Mouse (Mus musculus) layer of hippocampus, postnatal 36 days (tissue): Measurements from ENCODE around the gene Csdc2. TPM values are rescaled to one million over a fixed set of nuclear protein-coding genes. Genes with fewer than 3 reads are reported as not detected.

Source experiments
- DNase-seq, 2 experiments: peaks; one replicate each; pipeline ENCODE4 v3.0.0; 2022
- total RNA-seq, 2 experiments: library from RNA; stranded (reverse); gene quantifications; 2 replicates each; pipeline ENCODE4 v1.2.3; 2021

Gene Csdc2
- total RNA-seq, 2 experiments from 2014 or later, result 74.5 to 77.1 TPM

DNA sequence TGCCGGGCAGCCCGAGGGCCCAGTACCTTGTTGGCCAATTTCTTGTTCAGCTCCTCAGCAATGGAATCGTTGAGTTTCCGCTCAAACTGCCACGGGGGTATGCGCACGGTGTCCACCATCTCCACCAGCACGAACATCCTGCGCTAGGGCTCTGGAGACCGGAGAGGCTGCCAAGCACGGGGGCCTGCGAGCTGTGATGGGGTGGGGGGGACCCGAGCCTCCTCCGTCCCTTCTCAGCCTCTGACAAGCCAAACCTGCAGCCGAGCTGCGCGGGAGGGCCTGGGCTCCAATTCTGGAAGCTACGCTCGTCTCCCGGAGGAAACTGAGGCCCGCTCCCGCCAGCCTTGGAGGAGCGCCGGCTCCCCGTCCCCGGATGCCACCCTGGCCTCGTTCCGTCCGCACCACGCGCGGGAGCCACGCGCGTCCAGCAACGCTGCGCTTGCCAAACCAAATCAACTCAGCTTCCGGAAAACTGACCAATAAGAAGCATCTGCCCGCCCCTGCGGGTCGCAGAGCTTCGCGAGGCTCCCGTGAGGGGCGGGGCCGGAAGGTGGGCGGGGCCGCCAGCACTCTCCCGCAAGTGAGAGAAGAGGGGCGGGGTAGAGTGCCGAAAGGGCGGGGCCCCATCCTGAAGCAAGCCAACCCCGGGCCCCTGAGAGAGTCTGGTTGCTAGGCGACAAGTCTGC, 10.7 kb upstream of the Csdc2 start, which contains the start of gene Polr3h:
Gene Polr3h (minus strand): TSS at position 481 of the 686 bp plus-strand sequence.
- peak; percentile 92 to 93 for DNase-seq

DNA sequence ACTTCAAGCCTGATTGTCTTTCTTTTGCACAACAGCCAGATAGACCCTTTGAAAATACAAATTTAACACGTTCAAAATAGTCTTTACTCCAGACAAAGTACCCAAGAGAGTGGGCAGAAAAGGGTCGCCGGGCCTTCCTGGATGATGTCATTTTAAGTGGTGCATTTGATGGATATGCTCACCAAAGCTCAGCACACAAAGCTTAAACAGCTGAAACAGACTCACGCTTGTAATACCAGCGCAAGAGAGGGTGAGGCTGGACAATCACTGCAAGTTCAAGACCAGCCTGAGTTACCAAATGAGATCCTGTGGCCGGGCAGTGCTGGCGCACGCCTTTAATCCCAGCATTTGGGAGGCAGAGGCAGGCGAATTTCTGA, 10.1 kb upstream of the Csdc2 start:
- no peak for DNase-seq

DNA sequence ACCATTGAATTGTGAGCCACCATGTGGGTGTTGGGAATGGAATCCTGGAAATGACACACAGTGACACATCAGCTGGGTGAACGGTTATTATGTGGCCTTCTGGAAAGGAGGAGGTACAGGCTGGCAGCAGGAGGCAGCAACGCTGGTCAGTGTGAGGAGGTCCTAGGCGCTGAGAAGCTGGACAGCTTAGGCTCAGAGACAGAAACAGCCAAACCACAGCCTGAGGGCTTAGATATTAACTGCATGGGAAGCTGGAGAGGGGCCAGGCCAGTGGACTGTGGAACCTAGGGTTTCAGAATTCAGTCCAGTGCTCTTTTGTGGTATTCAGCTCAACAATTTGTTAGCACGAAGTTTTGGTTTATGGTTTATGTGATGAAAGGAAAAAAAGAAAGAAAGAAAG, 8.8 kb upstream of the Csdc2 start:
- DNase-seq, result no peak

DNA sequence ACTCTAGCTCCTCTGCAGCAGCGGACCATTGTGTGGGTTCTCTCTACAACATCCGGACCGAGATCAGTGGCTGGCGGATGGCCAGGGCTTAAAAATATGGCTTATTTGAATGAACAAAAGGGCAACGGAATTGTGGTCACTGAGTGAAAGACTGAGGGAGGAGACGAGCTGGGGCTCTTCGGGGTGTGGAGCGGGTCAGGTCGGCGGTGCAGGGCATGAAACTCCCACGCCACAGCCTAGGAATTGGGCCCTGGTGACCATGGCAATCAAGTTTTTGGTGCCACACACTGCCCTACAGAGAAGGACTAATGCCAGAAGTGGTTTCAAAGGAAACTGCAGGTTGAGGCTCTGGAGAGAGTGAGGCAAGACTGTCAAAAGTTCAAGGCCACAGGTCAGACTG, 8.3 kb upstream of the Csdc2 start:
- no peak for DNase-seq

DNA sequence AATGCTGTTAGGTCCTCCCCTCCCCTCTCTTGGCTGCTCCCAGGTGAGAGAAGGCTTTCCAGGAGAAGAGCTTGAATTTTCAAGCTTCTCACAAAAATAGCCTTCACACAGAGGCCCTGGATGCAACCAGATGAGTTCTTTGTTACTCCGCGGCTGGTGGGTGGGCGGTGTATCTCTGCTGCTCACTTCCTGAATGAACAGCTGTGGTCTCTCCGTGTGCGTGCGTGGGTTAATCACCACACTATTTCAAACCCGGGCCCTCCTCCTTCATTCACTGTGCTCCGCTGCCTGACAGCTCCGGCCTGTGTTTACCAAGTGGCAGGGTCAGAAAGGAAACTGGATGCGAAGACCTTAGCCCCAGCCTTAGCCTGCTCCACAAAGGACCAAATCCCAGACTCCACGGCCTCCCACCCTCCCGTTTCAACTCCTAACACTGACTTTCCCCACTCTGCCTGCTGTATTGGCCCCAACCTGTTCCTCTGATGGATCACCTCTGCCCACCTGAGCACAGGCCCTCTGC, 3.5 kb upstream of the Csdc2 start:
- DNase-seq, result peak; percentile 57 to 66

DNA sequence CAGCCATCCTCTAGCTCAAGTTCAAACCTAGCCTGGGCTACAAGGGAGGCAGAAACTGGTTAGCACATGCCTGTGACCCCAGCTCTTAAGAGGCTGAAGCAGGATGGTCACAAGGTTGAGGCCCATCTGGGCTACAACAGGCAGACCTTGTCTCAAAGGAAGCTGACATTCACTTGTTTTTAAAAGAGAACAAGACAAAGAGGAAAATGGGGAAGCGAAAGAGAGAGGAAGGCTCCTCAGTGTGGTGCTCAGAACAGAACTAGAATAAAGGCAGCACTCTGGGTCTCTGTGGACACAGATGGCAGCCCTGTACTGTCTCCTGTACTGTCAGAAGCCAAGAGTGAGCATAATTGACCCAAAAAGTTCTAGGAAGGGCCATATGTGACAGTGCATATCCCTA, 2.6 kb upstream of the Csdc2 start:
- no peak for DNase-seq

DNA sequence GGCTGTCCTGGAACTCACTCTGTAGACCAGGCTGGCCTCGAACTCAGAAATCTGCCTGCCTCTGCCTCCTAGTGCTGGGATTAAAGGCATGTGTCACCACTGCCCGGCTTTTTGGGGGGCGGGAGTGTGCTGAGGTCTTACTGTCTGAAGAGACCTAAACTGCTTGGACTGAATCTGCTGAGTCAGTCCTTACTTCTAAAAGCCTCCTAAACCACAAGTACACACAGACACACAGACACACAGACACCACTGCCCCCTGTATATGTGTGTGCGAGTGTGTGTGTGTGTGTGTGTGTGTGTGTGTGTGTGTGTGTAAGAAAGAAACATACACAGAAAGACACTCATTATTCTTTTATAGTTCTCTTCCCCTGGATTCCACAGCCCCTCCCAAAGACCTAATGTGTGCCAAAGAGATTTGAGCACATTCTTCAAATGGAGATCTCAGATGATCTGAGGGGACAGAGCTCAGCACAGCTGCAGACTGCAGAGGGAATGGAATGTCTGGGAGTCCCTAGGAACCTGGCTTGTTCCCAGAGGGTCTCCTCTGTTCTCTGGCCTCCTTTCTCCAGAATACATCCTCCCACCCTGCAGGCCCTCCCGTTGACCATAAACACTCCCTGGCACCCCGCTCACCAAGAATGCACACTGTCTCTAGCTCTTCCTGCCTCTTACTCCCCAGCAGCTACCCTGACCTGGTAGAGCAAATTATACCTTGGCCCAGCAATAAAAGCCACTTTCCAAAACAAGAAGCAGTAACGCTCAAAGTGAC, 506 bp upstream of the Csdc2 start:
- no peak for DNase-seq

DNA sequence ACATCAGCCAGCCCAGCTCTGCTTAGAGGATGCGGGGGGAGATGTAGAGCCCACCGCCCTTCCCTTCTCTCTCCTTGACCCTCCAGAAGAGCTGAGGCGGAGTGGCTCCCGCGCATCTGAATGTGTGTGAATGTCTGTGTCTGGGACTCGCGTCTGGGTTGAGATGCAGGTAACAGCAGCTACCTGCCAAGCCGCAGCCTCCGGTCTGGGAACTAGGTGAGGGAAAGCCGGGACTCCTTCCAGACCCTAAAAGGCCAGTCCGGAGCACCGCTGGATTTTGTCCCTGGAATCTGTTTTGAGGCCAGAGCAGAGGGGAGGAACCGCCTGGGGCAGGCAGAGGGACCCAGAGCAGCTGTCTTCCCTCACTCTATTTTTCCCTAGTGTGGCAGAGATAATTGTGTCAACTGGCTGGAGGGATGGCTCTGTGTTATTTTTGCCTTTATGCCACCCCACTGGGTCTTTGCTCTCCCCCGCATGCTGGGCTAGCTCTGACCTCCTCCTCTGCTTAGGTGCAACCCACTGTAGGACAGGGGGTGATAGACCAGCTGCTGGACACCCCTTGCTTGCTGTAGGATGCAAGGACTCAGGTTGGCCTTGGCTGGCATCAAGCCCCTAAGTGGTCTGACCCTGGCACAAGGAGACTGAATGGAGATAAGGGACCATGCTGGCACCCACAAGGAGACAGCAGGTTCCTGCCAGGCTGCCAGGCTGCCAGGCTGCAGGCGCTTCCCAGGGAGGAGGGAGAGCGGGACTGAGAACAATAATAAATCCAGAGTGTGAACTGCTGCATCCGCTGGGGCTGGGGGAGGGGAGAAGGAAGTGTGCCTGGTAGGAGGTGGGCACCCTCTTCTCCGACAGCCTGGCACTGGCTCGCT, 776 bp downstream of the Csdc2 start:
- peak; percentile 71 to 72 for DNase-seq

DNA sequence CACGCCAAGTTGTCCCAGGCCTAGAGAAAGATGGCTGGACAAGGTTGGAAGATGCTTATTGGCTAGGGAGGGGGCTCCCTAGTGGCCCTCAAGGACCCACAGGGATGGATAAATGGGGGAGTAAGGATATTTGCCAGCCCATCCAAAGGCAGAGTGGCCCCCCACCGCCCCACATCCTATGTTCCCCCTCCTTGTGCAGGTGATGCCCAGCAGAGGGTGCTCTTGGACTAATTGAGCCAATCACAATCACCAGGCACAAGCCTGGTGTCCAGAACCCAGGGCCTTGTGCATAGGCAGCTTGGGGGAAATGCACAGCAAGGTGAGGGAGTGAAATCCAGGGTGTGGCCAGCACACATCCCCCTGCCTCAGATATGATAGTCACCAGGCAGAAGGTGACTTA, 1.7 kb downstream of the Csdc2 start:
- peak in 1 of 2 experiments; percentile 50 for DNase-seq

DNA sequence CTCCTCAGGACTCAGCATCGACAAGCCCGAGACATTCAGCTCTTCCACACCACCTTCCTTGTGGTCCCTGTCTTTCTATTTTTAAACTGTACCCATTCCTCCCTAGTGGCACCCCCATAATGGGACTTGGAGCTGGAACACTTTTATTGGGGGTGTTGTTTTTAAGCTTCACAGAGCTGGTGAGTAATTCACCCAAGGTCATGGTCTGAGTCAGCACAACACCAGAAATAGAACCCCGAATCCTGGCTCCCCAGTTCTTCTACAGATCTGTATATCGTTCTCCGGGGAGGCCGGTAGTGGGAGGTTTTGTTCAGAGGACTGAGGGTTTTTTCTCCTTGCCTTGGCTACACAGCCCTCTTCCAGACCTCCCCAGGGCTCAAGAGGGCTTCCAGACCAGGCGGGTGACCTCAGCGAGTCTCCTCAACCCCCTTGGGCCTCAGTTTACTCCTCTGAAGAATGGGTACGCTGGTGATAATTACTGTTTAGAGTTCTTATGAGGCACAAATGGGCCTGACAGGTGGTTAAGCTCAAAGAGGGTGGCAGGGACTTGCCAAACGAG, 2.7 kb downstream of the Csdc2 start:
- DNase-seq, result no peak

DNA sequence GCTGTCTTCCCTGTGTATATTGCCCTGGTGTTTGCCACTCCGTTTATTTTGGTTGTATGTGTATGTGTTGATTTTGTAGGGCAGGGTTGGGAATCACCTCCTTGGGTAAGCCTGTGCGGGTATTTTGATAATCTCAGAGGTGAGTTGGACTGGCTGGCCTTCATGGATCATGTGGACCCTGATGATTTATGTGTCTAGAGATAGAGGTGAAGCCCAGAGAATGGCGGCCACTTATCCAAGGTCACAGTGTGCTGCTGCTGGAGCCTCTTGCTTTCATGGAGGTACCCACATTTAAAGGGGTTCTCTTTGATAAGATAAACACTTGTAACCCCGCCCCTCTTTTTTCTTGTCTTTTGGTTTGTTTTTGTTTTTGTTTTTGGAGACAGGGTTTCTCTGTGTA, 3.2 kb downstream of the Csdc2 start:
- DNase-seq, result no peak

DNA sequence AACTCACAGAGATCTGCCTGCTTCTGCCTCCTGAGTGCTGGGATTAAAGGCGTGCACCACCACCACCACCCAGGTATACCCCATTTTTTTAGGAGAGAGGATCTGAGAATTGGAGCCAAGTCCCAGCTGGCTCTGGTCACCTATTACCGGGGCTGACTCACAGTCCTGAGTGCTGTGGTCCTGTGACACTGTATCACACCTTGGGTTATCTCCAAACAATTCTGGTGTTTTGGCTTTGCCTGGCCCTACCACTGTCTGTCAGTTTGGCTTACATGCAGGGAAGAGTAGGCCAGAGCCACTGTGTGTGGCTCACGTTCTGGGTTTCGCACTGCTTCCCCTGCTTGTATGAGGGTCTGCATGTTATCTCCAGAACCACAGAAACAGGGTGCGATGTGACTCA, 3.7 kb downstream of the Csdc2 start:
- DNase-seq, result no peak

DNA sequence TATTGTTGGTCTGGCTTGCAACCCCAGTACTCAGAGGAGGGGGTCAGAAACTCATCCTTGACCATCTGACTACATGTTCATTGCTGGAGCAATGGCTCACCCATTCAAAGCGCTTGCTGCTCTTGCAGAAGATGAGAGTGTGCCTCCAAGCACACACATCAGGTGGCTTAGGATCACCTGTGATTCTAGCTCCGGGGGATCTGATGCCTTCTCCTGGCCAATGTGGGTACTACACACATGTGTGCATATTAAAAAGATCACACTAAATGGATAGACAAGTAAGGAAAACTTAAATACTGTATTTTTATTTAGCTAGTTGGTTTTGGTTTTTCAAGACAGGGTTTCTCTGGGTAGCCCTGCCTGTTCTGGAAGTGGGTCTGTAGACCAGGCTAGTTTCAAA, 4.5 kb downstream of the Csdc2 start:
- DNase-seq, result no peak

DNA sequence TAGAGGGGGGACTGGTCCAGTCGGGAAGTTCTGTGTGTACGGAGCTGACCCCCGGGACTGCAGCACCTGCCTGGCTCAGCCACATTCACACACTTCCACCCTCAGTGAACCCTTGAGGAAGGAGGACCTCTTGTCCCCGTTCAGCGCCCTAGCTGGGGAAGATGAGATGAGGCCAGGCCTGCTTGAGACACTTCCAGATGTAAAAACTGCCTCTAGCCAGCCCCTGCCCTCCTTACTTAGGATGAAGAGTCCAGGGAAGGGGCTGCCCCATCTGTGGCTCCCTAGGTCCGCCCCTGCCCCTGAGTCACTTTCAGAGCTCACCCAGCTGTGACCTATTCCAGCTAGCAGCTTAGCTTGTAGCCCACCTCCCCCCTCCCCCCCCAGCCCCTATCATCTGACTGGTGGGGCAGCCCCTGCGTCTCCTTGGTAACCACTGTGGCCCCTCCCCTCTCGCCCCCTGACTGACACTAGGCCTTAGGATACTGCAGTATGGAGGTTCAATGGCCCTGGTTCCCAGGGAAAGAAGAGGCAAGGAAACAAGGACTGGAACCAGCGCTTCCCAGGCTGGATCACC, 6.7 kb downstream of the Csdc2 start:
- DNase-seq, result no peak

DNA sequence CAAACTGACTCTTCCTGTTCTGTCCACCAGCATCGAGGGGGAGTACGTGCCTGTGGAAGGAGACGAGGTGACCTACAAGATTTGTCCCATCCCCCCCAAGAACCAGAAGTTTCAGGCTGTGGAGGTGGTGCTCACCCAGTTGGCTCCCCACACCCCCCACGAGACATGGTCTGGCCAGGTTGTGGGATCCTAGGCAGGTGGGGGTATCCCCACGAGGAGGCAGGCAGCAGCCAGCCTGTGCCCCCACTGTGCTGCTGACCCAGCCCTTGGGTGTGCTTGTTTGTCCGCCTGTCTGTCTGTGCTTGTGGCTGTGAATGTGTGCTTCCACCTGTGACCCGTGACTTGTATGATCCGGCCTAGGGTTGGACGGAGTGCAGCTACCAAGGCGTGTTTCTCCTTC, 12.5 kb downstream of the Csdc2 start:
- no peak for DNase-seq

DNA sequence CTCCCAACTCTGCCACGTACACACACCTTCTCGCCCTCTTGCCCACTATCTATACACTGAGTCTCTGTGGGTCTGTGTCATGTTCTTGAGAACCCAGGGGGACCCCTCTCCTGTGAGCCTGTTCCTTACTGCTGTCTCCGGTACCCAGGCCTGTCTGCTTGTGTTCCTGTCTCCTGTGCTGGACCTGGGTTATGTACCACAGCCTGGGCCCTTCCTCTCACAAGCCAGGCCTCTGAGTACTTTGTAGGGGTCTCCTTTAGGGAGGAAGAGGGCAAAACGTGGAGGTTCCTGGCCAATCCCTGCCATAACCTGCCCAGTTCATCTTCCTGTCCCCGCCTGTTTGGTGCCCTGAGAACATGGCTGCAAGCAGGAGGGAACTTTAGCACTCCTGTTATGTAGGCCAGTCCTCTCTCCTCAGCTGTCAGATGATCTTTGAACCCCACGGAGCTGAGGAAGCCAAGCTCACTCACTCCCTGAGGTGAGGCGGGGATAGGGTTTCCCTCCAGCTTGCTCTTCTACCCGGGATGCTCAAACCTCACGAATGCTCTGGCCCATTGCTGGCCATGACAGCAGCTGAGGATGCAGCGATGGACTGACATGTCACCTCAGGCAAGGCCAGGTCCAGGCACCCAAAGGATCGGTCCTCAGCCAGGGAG, 13.0 kb downstream of the Csdc2 start:
- no peak for DNase-seq

DNA sequence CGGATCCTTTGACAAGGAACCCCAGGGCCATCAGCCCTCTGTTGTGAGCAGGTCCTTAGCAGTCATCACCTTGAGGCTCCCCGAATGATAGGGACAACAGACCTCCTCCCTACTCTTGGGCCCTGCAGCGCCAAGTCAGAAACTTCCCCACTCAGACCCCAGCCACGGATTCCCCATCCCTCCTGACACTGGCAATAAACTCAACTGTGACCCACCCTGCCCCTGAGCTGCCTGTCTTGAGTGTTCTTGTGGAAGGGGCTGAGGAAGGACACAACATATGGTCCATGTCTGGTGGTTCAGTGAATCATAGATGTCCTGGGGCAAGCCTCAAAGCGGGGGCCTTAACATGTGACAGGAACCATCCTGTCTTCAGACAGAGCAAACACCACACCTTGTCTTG, 14.2 kb downstream of the Csdc2 start:
- DNase-seq, result no peak

DNA sequence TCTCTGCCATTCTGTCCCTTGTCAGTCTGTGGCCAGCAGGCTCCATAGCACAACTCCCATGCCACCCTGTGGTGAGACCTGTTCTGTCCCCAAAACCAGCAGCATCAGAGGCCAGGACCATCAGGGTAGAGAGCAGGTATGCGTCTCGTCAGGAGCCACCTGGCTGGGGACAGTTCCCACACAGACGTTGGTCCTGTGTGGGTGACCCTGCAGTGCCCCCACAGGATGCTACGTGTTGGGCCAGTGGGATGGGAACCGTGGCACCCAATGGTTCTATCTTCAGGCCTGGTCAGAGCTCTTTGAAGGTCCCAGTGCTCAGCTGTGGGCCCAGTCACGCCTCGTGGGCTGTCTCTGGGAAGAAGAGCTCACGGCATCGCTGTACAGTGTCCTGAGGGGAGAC, 14.6 kb downstream of the Csdc2 start:
- DNase-seq, result no peak

DNA sequence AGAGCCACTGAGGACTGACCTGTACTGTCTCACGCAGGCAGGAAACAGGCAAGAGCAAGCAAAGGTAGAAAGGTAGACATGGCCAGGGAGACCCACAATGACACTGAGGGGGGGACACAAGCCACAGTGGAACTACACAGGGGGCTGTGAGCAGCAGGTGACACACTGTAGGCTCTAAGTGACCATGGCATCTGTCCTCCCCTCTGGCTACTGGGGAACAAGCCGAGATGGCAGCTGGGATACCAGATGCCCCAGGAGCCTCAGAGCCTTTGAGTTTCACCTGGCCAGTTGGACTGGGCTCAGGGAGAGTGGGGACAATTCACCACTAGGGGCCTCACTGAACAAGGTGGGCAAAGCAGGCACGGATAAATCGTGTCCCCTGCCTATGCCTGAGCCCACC, 15.8 kb downstream of the Csdc2 start:
- DNase-seq, result no peak

DNA sequence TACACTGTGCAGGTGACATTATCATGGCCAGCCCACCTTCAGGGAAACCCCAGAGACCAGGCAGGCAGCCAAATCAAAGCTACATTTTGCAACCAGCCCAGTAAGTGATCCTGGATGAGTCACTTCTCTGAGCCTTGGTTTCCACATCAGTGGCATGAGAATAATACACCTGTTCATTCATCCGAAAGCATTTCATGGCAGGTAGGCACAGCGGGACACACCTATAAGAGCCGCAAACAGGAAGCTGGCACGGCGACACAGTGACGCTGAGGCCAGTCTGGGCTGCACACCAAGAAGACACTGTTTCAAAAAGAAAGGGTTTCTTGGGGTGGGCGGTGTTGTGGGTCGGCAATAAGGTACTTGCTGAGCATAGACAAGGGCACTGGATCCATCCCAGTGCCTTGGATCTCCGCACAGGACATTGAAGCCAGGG, 17.6 kb downstream of the Csdc2 start:
- no peak for DNase-seq

DNA sequence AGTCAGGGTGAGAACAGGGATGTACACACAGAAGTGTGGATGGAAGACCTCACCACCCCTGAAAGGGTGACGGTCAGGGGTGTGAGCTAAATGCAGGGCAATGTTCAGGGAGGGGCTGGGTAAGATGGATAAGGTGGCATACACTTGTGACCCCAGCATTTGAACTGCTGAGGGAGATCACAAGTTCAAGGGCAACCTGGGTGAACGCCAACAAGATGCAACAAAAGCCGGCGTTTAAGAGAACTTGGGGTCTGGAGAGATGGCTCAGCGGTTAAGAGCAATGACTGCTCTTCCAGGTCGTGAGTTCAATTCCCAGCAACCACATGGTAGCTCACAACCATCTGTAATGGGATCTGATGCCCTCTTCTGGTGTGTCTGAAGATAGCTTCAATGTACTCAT, 18.2 kb downstream of the Csdc2 start:
- no peak for DNase-seq

DNA sequence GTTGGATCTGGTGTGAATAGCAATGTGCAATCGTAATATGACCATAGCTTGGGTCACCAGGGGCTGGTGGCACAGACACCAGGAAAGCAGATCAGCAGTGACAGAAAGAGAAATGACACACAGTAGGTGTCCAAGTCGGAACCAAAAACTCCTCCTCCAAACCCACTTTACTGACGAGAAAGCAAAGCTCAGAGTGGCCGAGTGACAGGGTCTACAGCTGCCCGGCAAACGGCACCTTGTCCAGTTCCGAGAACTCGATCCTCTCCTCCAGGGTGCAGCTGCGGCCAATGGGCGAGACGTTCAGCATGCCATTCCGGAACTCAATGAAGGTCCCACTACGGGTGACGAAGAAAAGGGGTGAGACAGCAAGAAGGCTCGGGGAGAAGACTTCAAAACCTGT, 18.9 kb downstream of the Csdc2 start:
- no peak for DNase-seq
